8 mouse cellular contexts compared by ENCODE assay signal in genomic region chr3:152266036-152266421, GRCm38 (mm10). TPM values are rescaled to one million over a fixed set of nuclear protein-coding genes. Genes with fewer than 3 reads are reported as not detected.
A peak's percentile ranks its signal among the peaks of the same experiment; 100 is the strongest.
DNase-seq lines count a peak whose midpoint lies in the region; ATAC-seq and TF ChIP-seq lines count a peak whose summit lies in the region.

TSS of gene Nexn (minus strand) at chr3:152266350.

- no peak for TF ChIP-seq EP300 in ES-Bruce4 (IDR thresholded peaks at IDR 0.05; ENCODE audit: insufficient read depth, low read depth, low read length)

- WGBS in heart, embryonic 11.5 days (ENCODE audit: insufficient replicate concordance): 5% methylated on average over 13 of the region's 13 CpGs
- WGBS in limb, embryonic 15.5 days: 2% methylated on average over 13 of the region's 13 CpGs

- no peak for TF ChIP-seq POLR2A in ES-Bruce4 (IDR thresholded peaks at IDR 0.05; ENCODE audit: insufficient read depth, low read length)
- no peak for TF ChIP-seq POLR2A in bone marrow macrophage, adult 2 months (IDR thresholded peaks at IDR 0.05; ENCODE audit: borderline replicate concordance, low read depth, low read length)

- peak within 1 kb of the TSS; percentile 65 for H3K4me2 ChIP-seq in heart, embryonic 11.5 days
- H3K4me2 ChIP-seq in limb, embryonic 15.5 days: peak within 1 kb of the TSS; percentile 91

- no peaks in the 10 kb centered on the region for H3K27me3 ChIP-seq in ES-Bruce4 (ENCODE audit: control insufficient read depth, insufficient read depth, low read length, poor library complexity, severe bottlenecking)
- H3K27me3 ChIP-seq in heart, embryonic 11.5 days (ENCODE audit: control insufficient read depth, insufficient read depth, low read length): no peaks in the 10 kb centered on the region
- H3K27me3 ChIP-seq in limb, embryonic 15.5 days: 0 out of 2 replicates have a peak, but pooled peaks cover 9% of the 10 kb centered on the region

- no peaks in the 10 kb centered on the region for H3K36me3 ChIP-seq in ES-Bruce4 (ENCODE audit: control insufficient read depth, insufficient read depth, low read length, poor library complexity, severe bottlenecking)
- H3K36me3 ChIP-seq in heart, embryonic 11.5 days (ENCODE audit: control insufficient read depth, insufficient read depth, low read length): no peaks in the 10 kb centered on the region
- H3K36me3 ChIP-seq in limb, embryonic 15.5 days: no peaks in the 10 kb centered on the region

- no peak for ATAC-seq in heart, embryonic 11.5 days (replicated peaks; ENCODE audit: insufficient number of reproducible peaks, low FRiP score, low TSS enrichment)
- peak; percentile 59 for ATAC-seq in limb, embryonic 15.5 days (ENCODE audit: insufficient number of reproducible peaks, low FRiP score, low TSS enrichment, low read depth)
- ATAC-seq in activated CD4-positive, CD25-positive, alpha-beta regulatory T cell, adult 4 months: no peak

- H3K27ac ChIP-seq in ES-Bruce4 (ENCODE audit: insufficient read depth, low read length): no peak within 1 kb of the TSS
- no peak within 1 kb of the TSS for H3K27ac ChIP-seq in bone marrow macrophage, adult 2 months (ENCODE audit: insufficient read depth, low read depth, low read length)
- peak within 1 kb of the TSS; percentile 99 for H3K27ac ChIP-seq in heart, embryonic 11.5 days (ENCODE audit: low read depth, low read length)
- peak within 1 kb of the TSS; percentile 89 for H3K27ac ChIP-seq in limb, embryonic 15.5 days

- H3K9me3 ChIP-seq in ES-Bruce4 (replicated peaks; ENCODE audit: control insufficient read depth, insufficient read depth, low read length, poor library complexity, severe bottlenecking): no peaks in the 10 kb centered on the region
- no peaks in the 10 kb centered on the region for H3K9me3 ChIP-seq in heart, embryonic 11.5 days (replicated peaks; ENCODE audit: control insufficient read depth, low read length)
- no peaks in the 10 kb centered on the region for H3K9me3 ChIP-seq in limb, embryonic 15.5 days

- no peak for TF ChIP-seq CTCF in ES-Bruce4 (IDR thresholded peaks at IDR 0.05; ENCODE audit: low read depth, low read length)
- no peak for TF ChIP-seq CTCF in bone marrow macrophage, adult 2 months (IDR thresholded peaks at IDR 0.05; ENCODE audit: low read depth, low read length)

- H3K4me1 ChIP-seq in ES-Bruce4 (ENCODE audit: control insufficient read depth, insufficient read depth, low read length): peaks cover 2% of the 10 kb centered on the region
- peaks cover 13% of the 10 kb centered on the region for H3K4me1 ChIP-seq in bone marrow macrophage, adult 2 months (ENCODE audit: control insufficient read depth, insufficient read depth, low read length)
- peaks cover 18% of the 10 kb centered on the region for H3K4me1 ChIP-seq in heart, embryonic 11.5 days (ENCODE audit: control insufficient read depth, insufficient read depth, low read length)
- peaks cover 17% of the 10 kb centered on the region for H3K4me1 ChIP-seq in limb, embryonic 15.5 days

- peak within 1 kb of the TSS; percentile 93 for H3K9ac ChIP-seq in ES-Bruce4 (ENCODE audit: low read depth, poor library complexity, severe bottlenecking)
- peak within 1 kb of the TSS; percentile 96 for H3K9ac ChIP-seq in heart, embryonic 11.5 days (ENCODE audit: low read depth, low read length)
- H3K9ac ChIP-seq in limb, embryonic 15.5 days: peak within 1 kb of the TSS; percentile 62

- DNase-seq in cerebellum, postnatal 10 days: no peak
- no peak for DNase-seq in urinary bladder, postnatal 36 days (ENCODE audit: low spot score in 2 of 2)
- DNase-seq in frontal cortex, adult 2 months (ENCODE audit: extremely low spot score in 1 of 2, low spot score in 1 of 2): no peak

- H3K4me3 ChIP-seq in ES-Bruce4 (ENCODE audit: low read depth, low read length): peak within 1 kb of the TSS; percentile 67
- peak within 1 kb of the TSS; percentile 59 for H3K4me3 ChIP-seq in bone marrow macrophage, adult 2 months (ENCODE audit: insufficient read depth, low read length)
- peak within 1 kb of the TSS; percentile 69 for H3K4me3 ChIP-seq in heart, embryonic 11.5 days (ENCODE audit: low read depth, low read length)
- peak within 1 kb of the TSS; percentile 59 for H3K4me3 ChIP-seq in limb, embryonic 15.5 days

RNA-seq across cellular contexts. Expression of gene Nexn, which starts in this region (rescaled TPM):
- polyA plus RNA-seq in ES-Bruce4 (2011; ENCODE audit: insufficient read depth, insufficient read length, low read depth, missing spikeins): 16.3 and 19.6 TPM in 2 replicates
- polyA plus RNA-seq in bone marrow macrophage, adult 2 months (2012; ENCODE audit: insufficient read depth, insufficient read length, missing spikeins): 1.5 and 1.6 TPM in 2 replicates
- polyA plus RNA-seq in heart, embryonic 11.5 days (2014; fragmentation: Nextera tagmentation; extraction: Ambion mirVana): 165 and 210 TPM in 2 replicates
- 28.5 and 41.5 TPM in 2 replicates for polyA plus RNA-seq in limb, embryonic 15.5 days (2015; fragmentation: Nextera tagmentation; extraction: Ambion mirVana)
- 1 to 10 TPM in 1 of 2 experiments, not detected in 1; 2.9 TPM for polyA plus RNA-seq in activated CD4-positive, CD25-positive, alpha-beta regulatory T cell, adult 4 months (2017; shearing (Covaris generic))
- 1.6 and 2.0 TPM in 2 replicates for polyA plus RNA-seq in frontal cortex, adult 2 months (2012; rRNA removed)

Comparison
In these comparisons a context has a peak if more than half of its experiments do, and no peak if none do; other contexts are left out.
1. H3K27ac ChIP-seq: peak in heart, embryonic 11.5 days (single experiment) and limb, embryonic 15.5 days (single experiment); none in ES-Bruce4 (single experiment) and bone marrow macrophage, adult 2 months (single experiment).
2. Peak in every context shown above with its lines, with median percentiles within 50 percentile points of each other: H3K4me3 ChIP-seq and H3K9ac ChIP-seq.